Comparison of ENCODE assay signal across 29 mouse cellular contexts in genomic region chr2:164371371-164371770, GRCm38 (mm10). TPM values are rescaled to one million over a fixed set of nuclear protein-coding genes. Genes with fewer than 3 reads are reported as not detected.
DNase-seq lines count a peak whose midpoint lies in the region; ATAC-seq and TF ChIP-seq lines count a peak whose summit lies in the region.
"Had no signal": no experiment of that assay in that cellular context is flagged by ENCODE, and none has a peak within 500 bp of the region (broad histone marks: within the 10 kb centered on the region; RNA-seq: fewer than 3 reads in every experiment).

No protein-coding gene starts in this region.

- no peak for ATAC-seq in midbrain, embryonic 14.5 days (ENCODE audit: low FRiP score, low TSS enrichment)
- ATAC-seq: CD4-positive, CD25-positive, alpha-beta regulatory T cell, adult 4 months; forebrain, embryonic 13.5 days; forebrain, embryonic 15.5 days; forebrain, postnatal 0 days had no signal

- H3K4me2 ChIP-seq in myocyte (ENCODE audit: low read depth): peak overlapping the region; percentile 30
- no peak overlapping the region for H3K4me2 ChIP-seq in midbrain, embryonic 14.5 days (ENCODE audit: low read length)
- H3K4me2 ChIP-seq: embryonic facial prominence, embryonic 13.5 days; embryonic facial prominence, embryonic 15.5 days; forebrain, embryonic 13.5 days; forebrain, embryonic 15.5 days had no signal

- H3K4me1 ChIP-seq in midbrain, embryonic 14.5 days (ENCODE audit: control insufficient read depth, insufficient read depth, low read length): no peaks in the 10 kb centered on the region
- H3K4me1 ChIP-seq: embryonic facial prominence, embryonic 13.5 days; embryonic facial prominence, embryonic 15.5 days; forebrain, embryonic 13.5 days; forebrain, embryonic 15.5 days had no signal

- DNase-seq in 3T3-L1 (ENCODE audit: low read depth, low spot score): peak; percentile 72
- peak; percentile 52 for DNase-seq in NIH3T3 (ENCODE audit: low read depth)
- DNase-seq in gastrocnemius, postnatal 25 days: no peak
- DNase-seq in midbrain, embryonic 14.5 days: no peak
- DNase-seq: adrenal gland, adult 2 months; adrenal gland, postnatal 10 days; adrenal gland, postnatal 25 days; B cell, adult 2 months; cerebellum, adult 11 months; cerebellum, adult 18-20 months; cerebellum, adult 8-10 months; cerebellum, adult 9-11 months; cerebellum, postnatal 14 days; cerebellum, postnatal 36 days; embryo, embryonic 11 days; forebrain, postnatal 0 days had no signal

- H3ac ChIP-seq in myocyte (ENCODE audit: control insufficient read depth, insufficient read length): no peak overlapping the region

- no peak overlapping the region for H3K27ac ChIP-seq in midbrain, embryonic 14.5 days (replicated peaks; ENCODE audit: low read depth, low read length)
- H3K27ac ChIP-seq: embryonic facial prominence, embryonic 13.5 days; embryonic facial prominence, embryonic 15.5 days; forebrain, embryonic 13.5 days; forebrain, embryonic 15.5 days had no signal

- no peak overlapping the region for H3K9ac ChIP-seq in midbrain, embryonic 14.5 days (replicated peaks; ENCODE audit: low read length)
- H3K9ac ChIP-seq: embryonic facial prominence, embryonic 13.5 days; embryonic facial prominence, embryonic 15.5 days; forebrain, embryonic 13.5 days; forebrain, embryonic 15.5 days; forebrain, postnatal 0 days had no signal

- no peak for TF ChIP-seq POLR2A in myocyte (IDR thresholded peaks at IDR 0.05; ENCODE audit: insufficient read length, low read depth)

- WGBS in midbrain, embryonic 14.5 days: 85% methylated on average over 3 of the region's 3 CpGs

- no peaks in the 10 kb centered on the region for H3K79me2 ChIP-seq in myocyte (ENCODE audit: control insufficient read depth, insufficient read depth)

- H3K9me3 ChIP-seq in midbrain, embryonic 14.5 days (ENCODE audit: control insufficient read depth, low read length): no peaks in the 10 kb centered on the region
- H3K9me3 ChIP-seq: embryonic facial prominence, embryonic 13.5 days; embryonic facial prominence, embryonic 15.5 days; forebrain, embryonic 13.5 days; forebrain, embryonic 15.5 days; G1E had no signal

- no peaks in the 10 kb centered on the region for H3K27me3 ChIP-seq in myocyte (ENCODE audit: control insufficient read depth, insufficient read depth, insufficient read length)
- H3K27me3 ChIP-seq in midbrain, embryonic 14.5 days (ENCODE audit: control insufficient read depth, insufficient read depth, low read length): no peaks in the 10 kb centered on the region
- H3K27me3 ChIP-seq: embryonic facial prominence, embryonic 13.5 days; embryonic facial prominence, embryonic 15.5 days; forebrain, embryonic 13.5 days; forebrain, embryonic 15.5 days had no signal

- no peak overlapping the region for H3K4me3 ChIP-seq in myocyte
- H3K4me3 ChIP-seq in midbrain, embryonic 14.5 days (replicated peaks; ENCODE audit: low read depth, low read length): no peak overlapping the region
- H3K4me3 ChIP-seq: embryonic facial prominence, embryonic 13.5 days; embryonic facial prominence, embryonic 15.5 days; forebrain, embryonic 13.5 days; forebrain, embryonic 15.5 days had no signal

- no peaks in the 10 kb centered on the region for H3K36me3 ChIP-seq in myocyte (ENCODE audit: control insufficient read depth, insufficient read depth)
- H3K36me3 ChIP-seq in midbrain, embryonic 14.5 days (ENCODE audit: control insufficient read depth, insufficient read depth, low read length): no peaks in the 10 kb centered on the region
- H3K36me3 ChIP-seq: embryonic facial prominence, embryonic 13.5 days; embryonic facial prominence, embryonic 15.5 days; forebrain, embryonic 15.5 days; G1E had no signal

TF ChIP-seq in myocyte, 11 proteins besides CTCF, POLR2A, EP300 and RAD21:
- TF ChIP-seq MYOG (IDR thresholded peaks at IDR 0.05; ENCODE audit: control insufficient read depth in 1 of 3, insufficient read depth in 1 of 3, insufficient read length in 2 of 3, low read depth in 2 of 3): no peak
- no peak for TF ChIP-seq POLR2AphosphoS2 (IDR thresholded peaks at IDR 0.05; ENCODE audit: insufficient read length, low read depth)
- 0 out of 2 replicates have a peak, but pooled peaks have one; percentile 37 for TF ChIP-seq CEBPB (IDR thresholded peaks at IDR 0.05; ENCODE audit: insufficient read depth, poor library complexity, severe bottlenecking)

RNA-seq across cellular contexts. Expression of gene Slpi, which starts 17.5 kb away (rescaled TPM):
- 9.4 TPM for polyA plus RNA-seq in myocyte (2012; fragmentation: generic; extraction: Trizol)
- total RNA-seq in gastrocnemius, postnatal 25 days (2021): not detected
- polyA plus RNA-seq in midbrain, embryonic 14.5 days (2014; fragmentation: Nextera tagmentation; extraction: Ambion mirVana): not detected in 2 replicates
- total RNA-seq: forebrain, postnatal 0 days; G1E had no signal
- polyA plus RNA-seq: forebrain, embryonic 13.5 days; forebrain, embryonic 15.5 days; G1E had no signal

RNA-seq across cellular contexts. Expression of gene Rbpjl, which starts 31.6 kb away (rescaled TPM):
- 0.06 TPM for polyA plus RNA-seq in myocyte (2012; fragmentation: generic; extraction: Trizol)
- total RNA-seq in gastrocnemius, postnatal 25 days (2021): not detected
- polyA plus RNA-seq in midbrain, embryonic 14.5 days (2014; fragmentation: Nextera tagmentation; extraction: Ambion mirVana): not detected in 2 replicates
- total RNA-seq: adrenal gland, adult 2 months; adrenal gland, postnatal 25 days; common myeloid progenitor, adult 5-6 weeks; forebrain, postnatal 0 days had no signal
- polyA plus RNA-seq: adrenal gland, adult 2 months; CD4-positive, CD25-positive, alpha-beta regulatory T cell, adult 4 months; embryonic facial prominence, embryonic 11.5 days; forebrain, embryonic 11.5 days; forebrain, embryonic 13.5 days; G1E had no signal

RNA-seq across cellular contexts. Expression of gene Matn4, which starts 33.6 kb away (rescaled TPM):
- polyA plus RNA-seq in myocyte (2012; fragmentation: generic; extraction: Trizol): 0.01 TPM
- 1 to 10 TPM; 1.0 to 2.3 TPM for total RNA-seq in gastrocnemius, postnatal 25 days (2021)
- polyA plus RNA-seq in midbrain, embryonic 14.5 days (2014; fragmentation: Nextera tagmentation; extraction: Ambion mirVana): not detected in 2 replicates
- total RNA-seq: CH12.LX; common myeloid progenitor, adult 5-6 weeks had no signal
- polyA plus RNA-seq: CD4-positive, CD25-positive, alpha-beta regulatory T cell, adult 4 months; forebrain, embryonic 11.5 days; G1E had no signal

RNA-seq across cellular contexts. Expression of gene Svs5, which starts 38.8 kb away (rescaled TPM):
- polyA plus RNA-seq in myocyte (2012; fragmentation: generic; extraction: Trizol): not detected
- not detected for total RNA-seq in gastrocnemius, postnatal 25 days (2021)
- polyA plus RNA-seq in midbrain, embryonic 14.5 days (2014; fragmentation: Nextera tagmentation; extraction: Ambion mirVana): not detected in 2 replicates
- total RNA-seq: CH12.LX; common myeloid progenitor, adult 5-6 weeks; forebrain, postnatal 0 days; G1E had no signal
- polyA plus RNA-seq: adrenal gland, adult 2 months; brain, embryonic 14.5 days; CD4-positive, CD25-positive, alpha-beta regulatory T cell, adult 4 months; embryonic facial prominence, embryonic 11.5 days; embryonic facial prominence, embryonic 13.5 days; embryonic facial prominence, embryonic 15.5 days; forebrain, embryonic 11.5 days; forebrain, embryonic 13.5 days; forebrain, embryonic 15.5 days; forebrain, postnatal 0 days; G1E had no signal

RNA-seq across cellular contexts. Expression of gene Svs6, which starts 54.8 kb away (rescaled TPM):
- not detected for polyA plus RNA-seq in myocyte (2012; fragmentation: generic; extraction: Trizol)
- total RNA-seq in gastrocnemius, postnatal 25 days (2021): not detected
- not detected in 2 replicates for polyA plus RNA-seq in midbrain, embryonic 14.5 days (2014; fragmentation: Nextera tagmentation; extraction: Ambion mirVana)
- total RNA-seq: adrenal gland, adult 2 months; adrenal gland, postnatal 10 days; adrenal gland, postnatal 25 days; adrenal gland, postnatal 4 days; CH12.LX; common myeloid progenitor, adult 5-6 weeks; forebrain, postnatal 0 days; G1E had no signal
- polyA plus RNA-seq: adrenal gland, adult 2 months; brain, embryonic 14.5 days; CD4-positive, CD25-positive, alpha-beta regulatory T cell, adult 4 months; embryonic facial prominence, embryonic 11.5 days; embryonic facial prominence, embryonic 13.5 days; embryonic facial prominence, embryonic 15.5 days; forebrain, embryonic 11.5 days; forebrain, embryonic 13.5 days; forebrain, embryonic 15.5 days; forebrain, postnatal 0 days; G1E had no signal

Comparison
In these comparisons a context has a peak if more than half of its experiments do, and no peak if none do; other contexts are left out.
1. DNase-seq: peak in 3T3-L1 (single experiment) and NIH3T3 (single experiment); none in gastrocnemius, postnatal 25 days (single experiment) and midbrain, embryonic 14.5 days (single experiment).